Mouse (Mus musculus) spleen, adult 2 months (tissue): ENCODE measurements around the gene Pak6.

Experiments
- CTCF ChIP-seq: fragments of 200-500 bp; IDR thresholded peaks from 2 replicates; pipeline ENCODE4 v1.5.1; 2011; ENCODE audit warnings: mild to moderate bottlenecking, inconsistent platforms; ENCODE audit not compliant: insufficient read depth, insufficient read length, insufficient replicate concordance; ENCODE audit errors: extremely low read depth
- POLR2A ChIP-seq: fragments of 200-500 bp; IDR thresholded peaks from 2 replicates; pipeline ENCODE4 v1.6.1; 2011; ENCODE audit warnings: low read depth, low read length, inconsistent platforms

DNA sequence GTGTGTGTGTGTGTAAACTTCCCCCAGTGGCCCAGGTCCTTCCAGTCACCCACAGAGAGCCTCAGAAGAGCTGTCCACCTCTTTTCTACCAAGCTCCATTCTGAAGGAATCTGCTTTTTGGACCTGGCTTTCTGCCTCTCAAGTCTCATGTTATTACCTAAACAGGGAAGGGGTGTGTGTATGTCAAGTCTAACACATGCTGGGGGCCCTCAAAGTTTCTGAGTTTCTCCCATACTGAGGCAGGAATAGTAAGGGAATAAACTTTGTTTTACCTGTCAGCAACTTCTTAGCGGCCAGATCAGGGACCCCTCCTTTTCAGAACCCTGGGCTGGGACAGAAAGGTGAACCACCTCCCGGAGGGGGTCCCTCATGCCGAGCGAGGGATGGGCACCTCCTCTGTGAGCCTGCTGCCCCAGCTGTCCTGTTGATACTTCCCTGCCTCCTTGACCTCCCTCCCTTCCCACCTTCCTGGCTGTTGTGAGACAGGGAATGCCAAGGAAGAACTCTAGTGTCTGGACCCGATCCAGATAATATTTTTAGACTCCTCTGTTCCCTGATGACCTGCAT lies 34.3 kb downstream of the Pak6 start:
- TF ChIP-seq CTCF = no peak
- TF ChIP-seq POLR2A = no peak
